Mouse (Mus musculus) midbrain, postnatal 0 days (tissue): ENCODE measurements around the gene Ssbp4. TPM values are rescaled to one million over a fixed set of nuclear protein-coding genes. Genes with fewer than 3 reads are reported as not detected.

Experiments used
- ATAC-seq: fragments of 200-750 bp; cut with Nextera tagmentation; 2 replicates; pipeline ENCODE4 v1.8.0; 2017; ENCODE audit warnings: moderate number of reproducible peaks, mild to moderate bottlenecking, moderate TSS enrichment, moderate library complexity; ENCODE audit not compliant: low FRiP score
- DNase-seq: peaks from one replicate; pipeline ENCODE4 v3.0.0-alpha.2; 2015; ENCODE audit warnings: low spot score
- H3K27ac ChIP-seq: fragments of 300-500 bp; sonication (generic); 2 replicates; pipeline ENCODE4 v1.5.1; 2014; ENCODE audit warnings: low read depth, mild to moderate bottlenecking, low read length, mixed read lengths
- H3K27me3 ChIP-seq: fragments of 300-500 bp; sonication (generic); 2 replicates; pipeline ENCODE4 v1.6.1; 2014; ENCODE audit warnings: low read length, control low read depth, mixed read lengths; ENCODE audit not compliant: insufficient read depth
- H3K36me3 ChIP-seq: fragments of 300-500 bp; sonication (generic); 2 replicates; pipeline ENCODE4 v1.6.1; 2014; ENCODE audit warnings: low read length, control low read depth, mixed read lengths; ENCODE audit not compliant: insufficient read depth
- H3K4me1 ChIP-seq: fragments of 300-500 bp; sonication (generic); 2 replicates; pipeline ENCODE4 v1.6.1; 2014; ENCODE audit warnings: mild to moderate bottlenecking, control low read depth, antibody characterized with exemption, low read length, mixed read lengths; ENCODE audit not compliant: insufficient read depth
- H3K4me2 ChIP-seq: fragments of 300-500 bp; sonication (generic); 2 replicates; pipeline ENCODE4 v1.6.1; 2014; ENCODE audit warnings: low read depth, mild to moderate bottlenecking, low read length, mixed read lengths; ENCODE audit not compliant: poor library complexity, severe bottlenecking
- H3K4me3 ChIP-seq: fragments of 300-500 bp; sonication (generic); 2 replicates; pipeline ENCODE4 v1.5.1; 2014; ENCODE audit warnings: low read depth, mild to moderate bottlenecking, low read length, moderate library complexity
- H3K9ac ChIP-seq: fragments of 300-500 bp; sonication (generic); replicated peaks from 2 replicates; pipeline ENCODE4 v1.6.1; 2014; ENCODE audit warnings: mild to moderate bottlenecking, low read length, moderate library complexity, mixed read lengths; ENCODE audit not compliant: poor library complexity, severe bottlenecking
- H3K9me3 ChIP-seq: fragments of 300-500 bp; sonication (generic); 2 replicates; pipeline ENCODE4 v1.6.1; 2016; ENCODE audit warnings: low read length, control low read depth
- CTCF ChIP-seq: IDR thresholded peaks from 2 replicates; pipeline ENCODE4 v1.5.1; 2016; ENCODE audit warnings: antibody characterized with exemption, mild to moderate bottlenecking
- WGBS: fragments of 180-500 bp; shearing (Covaris S2); extraction: QIAGEN DNeasy Blood & Tissue Kit; methylation state at CpG from one replicate; pipeline ENCODE4 v1.1.7; 2014; 5-methylcytosine and 5-hydroxymethylcytosine counted together
- polyA plus RNA-seq: library from polyadenylated mRNA; unstranded; fragments of >200 nt; fragmentation: Nextera tagmentation; extraction: Ambion mirVana; gene quantifications from 2 replicates; pipeline ENCODE4 v1.2.1, GENCODE M21; 2015
- total RNA-seq: library from RNA; depleted of rRNA; stranded (reverse); fragments of >200 nt; gene quantifications from 2 replicates; pipeline ENCODE4 v1.2.3, GENCODE M21; 2014

Ssbp4 gene
- total and polyA plus RNA-seq, 2 experiments from 2014 or later = 230 to 392 TPM

DNA sequence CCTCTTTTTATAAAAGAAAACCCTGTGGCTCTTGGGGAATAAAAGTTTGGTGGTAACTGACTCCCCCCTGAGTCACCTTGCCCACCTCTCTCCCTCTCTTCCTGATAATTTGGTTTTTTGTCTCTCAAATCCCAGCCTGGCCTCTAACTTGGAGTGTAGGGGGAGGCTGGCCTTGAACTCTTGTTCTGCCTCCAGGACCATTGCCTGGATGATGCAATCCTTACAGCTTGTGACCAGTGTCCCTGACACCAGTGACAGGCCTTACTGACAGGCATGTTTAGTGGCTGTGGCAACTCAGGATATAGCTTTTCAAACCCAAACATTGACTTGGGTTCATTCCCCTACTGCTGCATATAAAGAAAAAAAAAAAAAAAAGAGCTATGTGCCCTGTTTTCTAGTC is 38.1 kb upstream of the Ssbp4 start:
- no peak overlapping the region for H3K4me2 ChIP-seq
- H3K36me3 ChIP-seq = peaks cover 16% of the 10 kb centered on the region
- no peaks in the 10 kb centered on the region for H3K9me3 ChIP-seq
- no peak overlapping the region for H3K27ac ChIP-seq
- DNase-seq (no peak), ATAC-seq (no peak)
- H3K4me1 ChIP-seq = no peaks in the 10 kb centered on the region
- no peaks in the 10 kb centered on the region for H3K27me3 ChIP-seq
- no peak overlapping the region for H3K4me3 ChIP-seq
- no peak overlapping the region for H3K9ac ChIP-seq
- TF ChIP-seq CTCF = no peak

DNA sequence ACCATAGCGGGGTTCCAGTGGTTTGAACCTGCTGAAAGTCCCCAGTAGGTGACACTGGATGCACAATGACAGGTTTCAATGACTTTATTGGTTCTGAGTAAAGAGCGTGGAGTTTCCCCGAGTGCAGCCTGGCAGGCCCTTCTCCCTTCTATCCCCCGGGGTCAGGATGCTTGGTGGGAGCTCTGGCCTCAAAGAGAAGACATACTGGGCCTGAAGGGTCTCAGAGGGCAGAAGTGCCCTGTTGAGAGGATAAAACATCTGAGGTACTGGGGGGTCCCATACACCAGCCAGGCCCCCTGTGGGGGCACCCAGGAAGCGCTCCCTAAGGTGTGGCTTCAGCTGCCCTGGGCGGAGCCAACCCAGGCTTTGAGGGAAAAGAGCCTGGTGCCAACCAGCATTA is 37.7 kb upstream of the Ssbp4 start:
- Histone ChIP-seq H3K4me2 (no peak overlapping the region), H3K9me3 (no peaks in the 10 kb centered on the region), H3K36me3 (peaks cover 15% of the 10 kb centered on the region), H3K27me3 (no peaks in the 10 kb centered on the region), H3K9ac (no peak overlapping the region), H3K27ac (no peak overlapping the region), H3K4me1 (no peaks in the 10 kb centered on the region), H3K4me3 (no peak overlapping the region)
- WGBS = 66% methylated on average over 6 of the region's 6 CpGs
- ATAC-seq (no peak), DNase-seq (no peak)
- TF ChIP-seq CTCF = no peak

DNA sequence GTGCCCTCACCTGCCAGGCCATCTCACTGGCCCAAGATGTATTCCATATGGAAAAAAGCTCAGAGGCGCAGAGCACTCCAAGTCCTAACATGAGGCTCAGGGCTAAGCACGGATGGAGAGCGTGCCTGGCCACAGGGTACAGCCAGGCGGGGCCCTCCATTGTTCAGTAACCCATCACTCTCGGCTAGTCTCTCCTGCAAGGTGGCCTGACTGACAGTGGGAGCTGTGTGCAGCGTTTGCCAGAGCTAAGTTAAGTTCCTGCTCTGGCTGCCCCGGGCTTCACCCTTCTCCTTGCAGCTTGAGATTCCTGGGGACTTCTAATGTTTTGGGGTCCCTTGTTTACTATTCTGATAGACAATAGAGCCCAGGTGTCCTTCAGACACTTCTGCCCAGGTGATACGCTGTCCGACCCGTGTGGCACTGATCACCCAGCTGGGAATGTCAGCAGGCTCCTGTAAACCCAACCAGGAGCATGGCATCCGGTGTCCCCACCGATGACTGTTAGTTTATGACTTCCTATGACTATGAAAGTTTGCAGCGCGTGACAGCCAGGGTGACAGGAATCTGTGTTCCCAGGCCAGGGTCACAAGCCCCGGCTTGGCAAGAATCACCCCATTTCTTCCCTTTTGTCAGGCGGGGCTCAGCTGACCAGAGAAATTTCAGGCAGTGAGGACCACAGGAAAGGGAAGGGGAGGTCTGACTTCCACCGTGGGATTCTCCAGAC is 37.0 kb upstream of the Ssbp4 start:
- ATAC-seq (no peak), DNase-seq (no peak)
- no peaks in the 10 kb centered on the region for H3K27me3 ChIP-seq
- H3K36me3 ChIP-seq = peaks cover 10% of the 10 kb centered on the region
- no peak overlapping the region for H3K9ac ChIP-seq
- no peaks in the 10 kb centered on the region for H3K9me3 ChIP-seq
- no peaks in the 10 kb centered on the region for H3K4me1 ChIP-seq
- WGBS = 65% methylated on average over 17 of the region's 17 CpGs
- no peak overlapping the region for H3K27ac ChIP-seq
- no peak for TF ChIP-seq CTCF
- no peak overlapping the region for H3K4me3 ChIP-seq
- no peak overlapping the region for H3K4me2 ChIP-seq

DNA sequence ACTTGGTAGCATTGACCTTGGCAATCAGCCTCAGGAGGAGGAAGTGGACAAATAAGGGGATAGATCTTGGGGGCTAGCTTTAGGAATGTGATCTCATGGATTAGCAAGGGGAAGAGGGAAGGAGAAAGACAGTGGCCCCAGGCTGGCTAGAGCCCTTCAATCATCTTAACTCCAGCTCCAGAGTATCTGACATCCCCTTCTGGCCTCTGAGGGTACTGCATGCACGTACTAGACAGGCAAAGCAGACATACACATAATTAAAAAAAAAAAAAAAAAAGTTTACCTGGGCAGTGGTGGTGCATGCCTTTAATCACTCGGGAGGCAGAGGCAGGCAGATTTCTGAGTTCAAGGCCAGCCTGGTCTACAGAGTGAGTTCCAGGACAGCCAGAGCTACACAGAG is 35.4 kb upstream of the Ssbp4 start:
- Histone ChIP-seq H3K4me2 (no peak overlapping the region), H3K27me3 (no peaks in the 10 kb centered on the region), H3K9me3 (no peaks in the 10 kb centered on the region), H3K4me3 (no peak overlapping the region), H3K36me3 (no peaks in the 10 kb centered on the region), H3K27ac (no peak overlapping the region), H3K4me1 (no peaks in the 10 kb centered on the region), H3K9ac (no peak overlapping the region)
- WGBS = 90% methylated on average over 2 of the region's 2 CpGs
- peak; percentile 32 for TF ChIP-seq CTCF
- DNase-seq (no peak), ATAC-seq (no peak)

DNA sequence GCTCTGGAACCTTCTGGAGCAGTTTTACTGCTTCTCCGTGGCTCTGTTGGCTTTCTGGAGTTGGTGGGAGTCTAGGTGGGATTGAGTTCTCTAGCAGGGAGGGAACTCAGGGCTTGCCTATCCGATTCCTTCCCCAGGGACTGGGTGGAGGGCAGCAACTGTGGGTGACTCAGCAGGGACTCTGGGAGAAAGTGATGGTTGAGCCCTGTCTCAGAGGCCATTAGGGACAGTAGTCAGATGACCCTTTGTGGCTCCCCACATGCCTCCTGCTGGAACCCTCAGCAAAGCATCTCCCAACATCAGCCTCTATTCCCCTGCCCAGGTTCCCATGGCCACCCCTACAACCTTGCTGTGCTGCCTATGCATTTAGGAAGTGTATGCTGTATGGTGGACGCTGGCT is 34.3 kb upstream of the Ssbp4 start:
- H3K4me2 ChIP-seq = no peak overlapping the region
- TF ChIP-seq CTCF = no peak
- ATAC-seq (no peak), DNase-seq (no peak)
- H3K9me3 ChIP-seq = no peaks in the 10 kb centered on the region
- no peaks in the 10 kb centered on the region for H3K36me3 ChIP-seq
- no peaks in the 10 kb centered on the region for H3K27me3 ChIP-seq
- 76% methylated on average over 3 of the region's 3 CpGs for WGBS
- H3K4me1 ChIP-seq = no peaks in the 10 kb centered on the region
- H3K27ac ChIP-seq = no peak overlapping the region
- H3K4me3 ChIP-seq = no peak overlapping the region
- no peak overlapping the region for H3K9ac ChIP-seq

DNA sequence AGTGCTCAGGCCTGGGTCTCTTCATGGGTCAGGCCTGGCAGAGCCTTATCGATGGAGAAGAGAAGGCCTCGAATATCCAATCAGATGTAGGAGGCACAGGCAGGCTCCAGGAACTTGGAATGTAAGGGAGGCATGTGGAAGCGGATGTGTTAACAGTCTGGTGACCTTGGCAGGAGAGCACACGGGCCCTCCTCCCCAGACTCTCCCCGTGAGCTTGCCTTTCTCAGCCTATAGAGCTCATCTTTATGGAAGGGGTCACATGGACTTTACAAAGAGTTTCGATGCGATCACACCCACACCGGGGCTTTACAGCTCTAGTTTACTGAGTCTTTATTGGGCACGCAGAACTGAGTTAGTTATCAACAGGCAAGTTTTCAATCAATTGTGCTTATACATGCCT is 30.1 kb upstream of the Ssbp4 start:
- no peaks in the 10 kb centered on the region for H3K36me3 ChIP-seq
- H3K4me2 ChIP-seq = no peak overlapping the region
- no peak for DNase-seq
- no peak for ATAC-seq
- no peaks in the 10 kb centered on the region for H3K4me1 ChIP-seq
- H3K4me3 ChIP-seq = no peak overlapping the region
- no peak overlapping the region for H3K27ac ChIP-seq
- no peak overlapping the region for H3K9ac ChIP-seq
- TF ChIP-seq CTCF = no peak
- no peaks in the 10 kb centered on the region for H3K9me3 ChIP-seq
- H3K27me3 ChIP-seq = no peaks in the 10 kb centered on the region
- 75% methylated on average over 9 of the region's 9 CpGs for WGBS
